Mouse (Mus musculus) megakaryocyte, embryonic 14.5 days (primary cell): ENCODE results near the gene Zfp1. TPM values are rescaled to one million over a fixed set of nuclear protein-coding genes. Genes with fewer than 3 reads are reported as not detected.
"Not testable (repeated sequence)": the region's sequence is repeated elsewhere in the genome, so short reads cannot be mapped to it uniquely, and the experiment has no call there.

Experiments used
- H3K27me3 ChIP-seq: replicated peaks from 2 replicates; pipeline ENCODE3; 2012; ENCODE audit warnings: inconsistent platforms
- H3K36me3 ChIP-seq: replicated peaks from 2 replicates; pipeline ENCODE3; 2012; ENCODE audit warnings: low read length, inconsistent platforms, mixed read lengths
- H3K4me1 ChIP-seq: 2 replicates; pipeline ENCODE4 v1.6.1; 2012; ENCODE audit warnings: inconsistent platforms
- H3K4me3 ChIP-seq: replicated peaks from 2 replicates; pipeline ENCODE3; 2012; ENCODE audit warnings: moderate library complexity, mild to moderate bottlenecking, inconsistent platforms
- H3K9me3 ChIP-seq: 2 replicates; pipeline ENCODE4 v1.6.1; 2012; ENCODE audit warnings: inconsistent platforms
- FLI1 ChIP-seq: IDR thresholded peaks from 2 replicates; pipeline ENCODE4 v1.6.1; 2012; ENCODE audit warnings: low read length, inconsistent platforms, mixed read lengths
- GATA1 ChIP-seq: IDR thresholded peaks from 3 replicates; pipeline ENCODE4 v1.6.1; 2012; ENCODE audit warnings: mixed read lengths, low read length, inconsistent platforms, borderline replicate concordance
- polyA plus RNA-seq: library from polyadenylated mRNA; stranded (reverse); fragments of >175 nt; gene quantifications from 2 replicates; pipeline ENCODE4 v1.2.3, GENCODE M21; 2012; ENCODE audit warnings: low replicate concordance; ENCODE audit not compliant: insufficient read depth

Gene Zfp1
- polyA plus RNA-seq, 1 experiment = 0.64 TPM

DNA sequence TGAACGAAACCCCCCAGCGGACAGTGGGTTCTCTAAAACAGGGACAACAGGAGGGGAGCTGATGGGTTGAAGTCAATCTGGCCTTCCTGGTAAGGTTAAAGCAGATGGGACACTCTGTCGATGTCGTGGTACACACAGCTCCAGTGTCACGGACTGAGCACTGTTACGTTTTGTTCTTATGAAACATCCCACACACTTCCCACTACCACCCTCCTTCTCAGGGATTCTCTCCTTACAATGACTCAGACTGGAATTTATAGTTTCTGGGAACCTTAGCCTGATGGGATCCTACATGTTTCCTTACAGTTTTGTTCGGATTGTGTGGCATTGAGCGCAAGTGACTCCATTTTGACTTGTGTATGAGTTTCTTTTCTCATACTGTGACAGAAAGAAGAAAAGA is 11.6 kb upstream of the Zfp1 start:
- Histone ChIP-seq H3K9me3 (peaks cover 19% of the 10 kb centered on the region), H3K27me3 (peaks cover 85% of the 10 kb centered on the region), H3K4me1 (peaks cover 11% of the 10 kb centered on the region; the same call in 1 of the 2 replicates), H3K4me3 (no peak overlapping the region), H3K36me3 (no peaks in the 10 kb centered on the region)
- no peak for TF ChIP-seq FLI1
- no peak for TF ChIP-seq GATA1

DNA sequence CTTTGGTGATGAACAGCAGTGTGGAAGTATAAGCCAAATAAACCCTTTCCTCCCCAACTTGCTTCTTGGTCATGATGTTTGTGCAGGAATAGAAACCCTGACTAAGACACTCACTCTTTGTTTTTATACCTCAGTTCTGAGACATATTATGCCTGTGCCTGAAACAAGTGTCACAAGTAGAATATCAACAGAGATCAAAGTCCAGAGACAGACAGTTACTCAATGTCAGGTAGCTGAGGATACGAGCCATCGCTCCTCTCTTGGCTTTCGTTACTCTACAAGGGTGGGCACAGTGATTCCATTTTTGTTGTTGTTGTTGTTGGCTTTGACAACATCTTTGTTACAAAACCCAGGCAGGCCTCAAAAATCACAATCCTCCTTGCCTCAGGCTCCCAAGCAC is 10.2 kb upstream of the Zfp1 start:
- H3K4me3 ChIP-seq = no peak overlapping the region
- no peak for TF ChIP-seq FLI1
- TF ChIP-seq GATA1 = no peak
- H3K9me3 ChIP-seq = peaks cover 28% of the 10 kb centered on the region
- H3K27me3 ChIP-seq = peaks cover 83% of the 10 kb centered on the region
- H3K36me3 ChIP-seq = no peaks in the 10 kb centered on the region
- peaks cover 9% of the 10 kb centered on the region for H3K4me1 ChIP-seq

DNA sequence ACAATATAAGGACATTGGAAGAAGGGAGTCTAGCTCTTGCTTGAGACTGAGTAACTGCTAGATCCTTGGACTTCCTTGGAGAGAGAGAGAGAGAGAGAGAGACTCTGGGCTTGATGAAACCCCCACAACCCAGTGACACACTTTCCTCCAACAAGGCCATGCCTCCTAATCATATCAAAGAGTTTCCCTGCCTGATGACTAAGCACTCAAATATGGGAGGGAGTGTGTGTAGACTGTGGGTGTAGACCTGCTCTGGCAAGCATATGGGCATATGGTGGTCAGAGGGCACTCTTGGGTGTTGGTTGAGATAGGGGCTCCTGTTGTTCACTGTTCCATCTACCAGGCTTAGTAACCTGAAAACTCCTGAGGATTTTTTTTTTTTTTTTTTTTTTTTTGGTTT is 5.1 kb upstream of the Zfp1 start:
- Histone ChIP-seq H3K36me3 (no peaks in the 10 kb centered on the region), H3K9me3 (peaks cover 26% of the 10 kb centered on the region), H3K4me3 (no peak overlapping the region), H3K4me1 (peaks cover 22% of the 10 kb centered on the region), H3K27me3 (peaks cover 68% of the 10 kb centered on the region)
- TF ChIP-seq FLI1 = no peak
- no peak for TF ChIP-seq GATA1

DNA sequence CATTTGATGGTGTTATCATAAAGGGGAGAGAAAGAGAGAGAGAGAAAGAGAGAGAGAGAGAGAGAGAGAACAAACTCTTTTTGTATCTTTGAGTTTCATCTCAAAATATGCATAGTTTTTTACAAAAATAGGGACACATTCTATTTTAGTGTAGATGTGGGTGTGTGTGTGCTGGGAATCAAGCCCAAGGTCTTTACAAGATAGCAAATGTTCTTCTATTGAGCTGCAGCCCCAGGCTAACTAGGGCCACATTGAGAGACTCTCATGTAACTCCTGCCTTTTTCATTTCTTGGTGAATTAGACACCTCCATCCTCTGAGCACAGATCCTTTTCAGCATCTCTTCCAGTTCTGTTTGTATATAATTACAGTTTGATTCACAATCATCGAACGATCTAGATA is 2.1 kb upstream of the Zfp1 start:
- no peak for TF ChIP-seq FLI1
- no peak for TF ChIP-seq GATA1
- peaks cover 51% of the 10 kb centered on the region for H3K27me3 ChIP-seq
- H3K9me3 ChIP-seq = peaks cover 13% of the 10 kb centered on the region; the same call in 1 of the 2 replicates
- H3K4me1 ChIP-seq = peaks cover 36% of the 10 kb centered on the region
- H3K36me3 ChIP-seq = no peaks in the 10 kb centered on the region
- H3K4me3 ChIP-seq = no peak overlapping the region

DNA sequence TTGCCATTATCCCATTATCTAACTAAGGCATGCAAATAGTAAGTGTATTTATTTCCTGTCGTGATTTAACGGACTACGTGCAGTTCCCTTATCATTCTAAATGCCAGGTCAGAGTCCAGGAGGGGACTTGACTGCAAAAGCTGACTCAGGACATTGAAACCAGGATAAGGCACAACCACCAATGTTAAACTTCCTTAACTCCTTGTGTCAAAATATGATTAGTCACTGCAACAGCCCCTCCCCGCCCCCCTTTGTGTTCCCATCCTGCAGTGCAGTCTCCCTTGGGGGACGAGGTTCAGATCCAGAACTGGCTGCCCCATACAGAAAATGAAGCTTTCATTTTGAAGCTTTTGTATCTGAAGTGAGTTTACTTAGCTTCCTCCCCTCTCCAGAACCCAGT is 705 bp upstream of the Zfp1 start:
- TF ChIP-seq FLI1 = no peak
- TF ChIP-seq GATA1 = no peak
- Histone ChIP-seq H3K4me1 (peaks cover 36% of the 10 kb centered on the region), H3K36me3 (no peaks in the 10 kb centered on the region), H3K9me3 (peaks cover 4% of the 10 kb centered on the region; the same call in 1 of the 2 replicates), H3K4me3 (peak overlapping the region; percentile 96), H3K27me3 (peaks cover 49% of the 10 kb centered on the region)

DNA sequence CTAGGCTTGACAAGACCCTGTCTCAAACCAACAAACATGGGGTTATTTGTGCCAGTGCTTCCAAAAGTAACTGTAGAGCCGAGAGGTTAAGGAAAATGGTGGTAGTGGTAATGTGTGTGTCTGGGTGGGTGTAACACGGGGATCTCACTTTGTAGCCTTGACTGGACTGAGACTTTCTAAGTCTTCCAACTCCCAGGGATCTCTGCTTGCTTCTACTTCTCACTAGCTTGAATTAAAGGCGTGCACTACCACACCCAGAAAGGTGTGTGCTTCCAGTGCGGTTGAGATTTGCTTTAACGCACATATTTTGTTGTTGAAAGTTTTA is 300 bp upstream of the Zfp1 start:
- H3K4me3 ChIP-seq = peak overlapping the region; percentile 96
- peaks cover 48% of the 10 kb centered on the region for H3K27me3 ChIP-seq
- peaks cover 4% of the 10 kb centered on the region; the same call in 1 of the 2 replicates for H3K9me3 ChIP-seq
- H3K36me3 ChIP-seq = no peaks in the 10 kb centered on the region
- TF ChIP-seq FLI1 = no peak
- no peak for TF ChIP-seq GATA1
- peaks cover 36% of the 10 kb centered on the region for H3K4me1 ChIP-seq

DNA sequence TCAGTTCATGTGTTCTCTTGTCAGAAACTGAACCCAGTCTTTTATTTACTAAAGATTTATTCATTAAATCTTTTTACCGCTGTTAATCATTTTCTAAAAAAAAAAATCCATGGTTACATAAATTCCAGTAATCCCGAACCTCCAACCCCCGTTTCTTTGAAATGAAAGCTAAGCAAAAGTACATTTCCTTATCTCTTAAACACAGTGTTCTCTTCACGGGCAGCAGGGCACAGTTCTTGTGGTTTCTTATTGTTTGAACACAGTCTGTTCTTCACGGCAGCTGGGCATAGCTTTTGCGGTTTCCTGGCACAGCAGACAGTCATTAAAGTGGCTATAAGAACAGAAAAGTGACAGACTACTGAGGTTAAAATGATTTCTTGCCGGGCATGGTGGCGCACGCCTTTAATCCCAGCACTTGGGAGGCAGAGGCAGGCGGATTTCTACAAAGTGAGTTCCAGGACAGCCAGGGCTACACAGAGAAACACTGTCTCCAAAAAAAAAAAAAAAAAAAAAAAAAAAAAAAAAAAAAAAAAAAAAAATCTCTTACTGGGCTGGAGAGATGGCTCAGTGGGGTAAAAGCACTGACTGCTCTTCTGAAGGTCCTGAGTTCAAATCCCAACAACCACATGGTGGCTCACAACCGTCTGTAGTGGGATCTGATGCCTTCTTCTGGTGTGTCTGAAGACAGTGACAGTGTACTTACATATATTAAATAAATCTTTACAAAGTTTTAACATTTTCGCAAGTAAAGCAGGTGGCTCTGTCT is 1.3 kb downstream of the Zfp1 start:
- not testable (repeated sequence) for H3K9me3 ChIP-seq, H3K36me3 ChIP-seq
- peak overlapping the region; percentile 96 for H3K4me3 ChIP-seq
- peaks cover 57% of the 10 kb centered on the region for H3K27me3 ChIP-seq
- peaks cover 45% of the 10 kb centered on the region for H3K4me1 ChIP-seq

DNA sequence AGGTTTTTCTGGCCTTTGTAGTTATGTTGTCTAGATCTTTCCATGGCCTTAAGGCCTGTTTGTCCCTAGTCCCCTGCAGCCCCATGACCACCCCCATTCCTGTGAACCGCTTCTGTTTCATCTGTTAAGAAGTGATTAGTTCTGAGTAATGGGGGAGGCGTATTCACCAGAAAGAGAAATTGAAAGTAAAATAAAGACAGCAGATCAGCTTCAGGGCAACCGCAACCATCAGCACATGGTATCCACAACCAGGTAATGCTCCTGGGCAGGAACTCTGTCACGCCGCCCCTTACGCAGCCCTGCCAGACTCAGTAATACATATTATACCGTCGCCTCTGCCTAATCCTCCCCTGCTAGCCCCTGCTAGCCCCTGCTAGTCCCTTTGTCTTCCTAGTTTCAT is 2.5 kb downstream of the Zfp1 start:
- Histone ChIP-seq H3K36me3 (no peaks in the 10 kb centered on the region), H3K4me1 (peaks cover 45% of the 10 kb centered on the region), H3K27me3 (peaks cover 56% of the 10 kb centered on the region), H3K9me3 (no peaks in the 10 kb centered on the region), H3K4me3 (no peak overlapping the region)
- TF ChIP-seq FLI1 = no peak

DNA sequence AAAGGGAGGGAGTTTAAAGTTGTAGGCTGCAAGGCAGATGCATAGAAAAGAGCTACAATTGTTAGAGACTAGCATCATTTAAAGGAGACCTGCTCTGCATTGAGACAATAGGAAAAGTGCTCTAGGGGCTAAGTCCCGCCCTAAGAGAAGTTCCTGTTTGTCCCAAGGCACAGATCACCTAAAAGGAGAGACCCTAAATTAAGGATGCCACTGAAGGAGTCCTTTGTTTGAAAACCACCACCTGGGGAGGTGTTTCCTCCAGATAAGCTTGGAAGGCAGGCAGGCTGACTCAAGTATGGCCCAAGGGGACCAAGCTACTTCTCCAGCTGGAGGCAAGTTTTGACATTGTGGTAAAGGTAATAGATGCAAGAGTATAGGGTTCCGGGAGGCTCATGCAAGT is 5.6 kb downstream of the Zfp1 start:
- no peak for TF ChIP-seq GATA1
- H3K4me3 ChIP-seq = no peak overlapping the region
- H3K27me3 ChIP-seq = peaks cover 65% of the 10 kb centered on the region
- H3K4me1 ChIP-seq = peaks cover 21% of the 10 kb centered on the region
- H3K9me3 ChIP-seq = no peaks in the 10 kb centered on the region
- H3K36me3 ChIP-seq = no peaks in the 10 kb centered on the region

DNA sequence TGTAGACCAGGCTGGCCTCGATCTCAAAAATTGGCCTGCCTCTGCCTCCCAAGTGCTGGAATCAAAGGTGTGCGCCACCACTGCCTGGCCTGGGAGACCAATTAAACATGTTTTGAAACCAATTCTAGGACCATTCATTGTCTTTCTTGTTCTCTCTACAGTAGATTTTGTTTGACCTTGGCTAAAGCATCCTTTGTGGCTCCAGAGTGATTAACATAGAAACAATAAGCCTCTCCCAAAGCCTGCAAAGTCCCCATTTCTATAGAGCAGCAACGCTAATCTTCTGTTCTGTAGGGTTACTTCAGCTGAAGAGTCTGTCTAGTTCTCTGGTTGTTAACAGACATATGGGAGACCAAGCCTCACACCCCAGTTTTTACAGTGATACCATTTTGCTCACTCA is 7.5 kb downstream of the Zfp1 start:
- TF ChIP-seq FLI1 = no peak
- TF ChIP-seq GATA1 = no peak
- Histone ChIP-seq H3K27me3 (peaks cover 79% of the 10 kb centered on the region), H3K36me3 (no peaks in the 10 kb centered on the region), H3K4me3 (no peak overlapping the region), H3K4me1 (peaks cover 16% of the 10 kb centered on the region), H3K9me3 (peaks cover 13% of the 10 kb centered on the region)

DNA sequence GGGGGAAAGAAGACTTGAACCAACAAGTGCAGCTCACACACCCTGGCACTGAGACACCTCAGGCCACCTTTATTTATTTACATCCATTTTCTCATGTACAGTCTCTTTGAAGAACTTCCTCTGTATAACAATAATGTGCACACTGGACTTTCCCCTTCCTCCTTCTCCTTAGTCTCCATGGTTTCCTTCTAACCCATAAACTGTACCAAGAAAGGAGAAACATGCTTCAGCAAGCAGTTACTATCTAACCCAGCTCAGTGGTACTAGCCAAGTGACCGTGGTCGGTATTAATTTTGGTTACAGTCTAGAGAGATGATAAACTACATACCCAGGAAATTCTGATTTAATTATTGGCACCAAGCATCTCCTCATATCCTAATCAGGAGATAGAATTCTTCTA is 10.3 kb downstream of the Zfp1 start:
- Histone ChIP-seq H3K4me3 (no peak overlapping the region), H3K9me3 (peaks cover 20% of the 10 kb centered on the region), H3K36me3 (no peaks in the 10 kb centered on the region), H3K4me1 (peaks cover 30% of the 10 kb centered on the region), H3K27me3 (peaks cover 80% of the 10 kb centered on the region)
- TF ChIP-seq FLI1 (no peak), GATA1 (no peak)
